Mouse (Mus musculus): Measurements from ENCODE around the gene Ttll8. TPM values are rescaled to one million over a fixed set of nuclear protein-coding genes. Genes with fewer than 3 reads are reported as not detected.

The Ttll8 gene
- polyA plus RNA-seq, 1 experiment: not detected

DNA sequence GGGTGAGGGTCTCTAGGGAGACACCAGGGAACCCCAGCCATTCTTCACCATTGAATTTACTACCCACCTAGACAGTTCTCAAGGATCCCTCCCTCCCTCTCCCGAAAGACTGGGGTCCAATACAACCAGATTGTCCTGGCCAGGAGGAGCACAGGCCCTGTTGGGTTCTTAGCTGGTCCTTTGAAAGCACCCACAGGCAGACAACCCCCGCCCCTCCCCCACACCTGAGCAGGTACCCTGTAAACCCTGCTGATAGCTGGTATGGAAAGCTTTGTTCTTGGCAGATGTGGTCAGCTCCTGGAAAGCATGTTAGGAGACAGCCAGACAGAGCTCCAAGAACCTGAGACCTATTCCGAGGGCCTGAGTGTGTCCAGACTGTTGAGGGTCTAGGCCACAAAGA lies 93.4 kb downstream of the Ttll8 start:
- no peak for DNase-seq (ENCODE audit: low spot score)

- DNase-seq (ENCODE audit: low spot score): no peak
Observed at GRCm38 (mm10) chr15:88859206-88859970, 94.8 kb downstream of the Ttll8 start.

GRCm38 (mm10) chr15:88858707-88859106 lies 95.5 kb downstream of the Ttll8 start:
- no peak for DNase-seq (ENCODE audit: low spot score)

DNA sequence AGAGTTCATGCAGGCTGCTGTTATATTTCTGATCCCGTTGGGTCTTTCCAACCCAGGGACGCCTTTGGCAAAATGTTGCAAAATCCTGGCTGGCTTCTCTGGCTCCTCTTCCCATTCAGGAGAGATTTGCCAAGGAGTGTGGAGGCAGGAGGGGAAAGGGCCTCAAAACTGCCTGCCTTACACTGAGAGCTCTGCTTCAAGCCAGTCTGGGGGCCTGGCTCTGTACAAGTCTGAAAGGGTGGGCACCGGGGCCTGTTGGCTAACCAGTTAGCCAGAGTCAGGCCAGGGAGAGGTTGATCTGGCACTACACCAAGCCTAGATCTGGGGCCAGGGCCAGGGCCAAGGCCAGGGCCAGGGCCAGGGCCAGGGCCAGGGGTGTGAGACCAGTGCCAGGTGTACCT lies 96.1 kb downstream of the Ttll8 start:
- peak; percentile 33 for DNase-seq (ENCODE audit: low spot score)

DNA sequence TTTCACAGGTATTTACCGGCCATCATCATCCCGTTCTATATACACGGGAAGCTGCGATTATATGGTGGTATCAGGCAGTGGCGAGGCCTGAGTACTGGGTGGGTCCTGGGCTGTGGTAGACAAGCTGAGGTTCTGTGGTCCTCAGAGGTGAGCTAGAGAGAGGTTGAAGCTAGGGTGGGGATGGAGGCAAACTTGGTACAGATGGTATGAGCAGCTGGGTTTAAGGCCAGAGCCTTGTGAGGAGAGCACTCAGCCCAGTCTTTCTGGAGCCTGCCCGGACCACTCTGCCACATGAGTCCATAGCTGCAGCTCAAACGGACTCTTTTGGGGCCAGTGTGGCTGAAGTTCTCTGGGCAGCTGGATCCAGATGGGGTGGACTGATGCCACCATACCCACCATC lies 96.9 kb downstream of the Ttll8 start:
- no peak for DNase-seq (ENCODE audit: low spot score)

GRCm38 (mm10) chr15:88856613-88857012 lies 97.6 kb downstream of the Ttll8 start:
- DNase-seq (ENCODE audit: low spot score): no peak

- DNase-seq (ENCODE audit: low spot score): no peak
Observed at GRCm38 (mm10) chr15:88855896-88856417, 98.3 kb downstream of the Ttll8 start.

GRCm38 (mm10) chr15:88854969-88855830 lies 99.0 kb downstream of the Ttll8 start:
- no peak for DNase-seq (ENCODE audit: low spot score)

- no peak for DNase-seq (ENCODE audit: low spot score)
Observed at GRCm38 (mm10) chr15:88854119-88854968, 99.9 kb downstream of the Ttll8 start.

GRCm38 (mm10) chr15:88853106-88853505 lies 101.1 kb downstream of the Ttll8 start:
- DNase-seq (ENCODE audit: low spot score): no peak

DNA sequence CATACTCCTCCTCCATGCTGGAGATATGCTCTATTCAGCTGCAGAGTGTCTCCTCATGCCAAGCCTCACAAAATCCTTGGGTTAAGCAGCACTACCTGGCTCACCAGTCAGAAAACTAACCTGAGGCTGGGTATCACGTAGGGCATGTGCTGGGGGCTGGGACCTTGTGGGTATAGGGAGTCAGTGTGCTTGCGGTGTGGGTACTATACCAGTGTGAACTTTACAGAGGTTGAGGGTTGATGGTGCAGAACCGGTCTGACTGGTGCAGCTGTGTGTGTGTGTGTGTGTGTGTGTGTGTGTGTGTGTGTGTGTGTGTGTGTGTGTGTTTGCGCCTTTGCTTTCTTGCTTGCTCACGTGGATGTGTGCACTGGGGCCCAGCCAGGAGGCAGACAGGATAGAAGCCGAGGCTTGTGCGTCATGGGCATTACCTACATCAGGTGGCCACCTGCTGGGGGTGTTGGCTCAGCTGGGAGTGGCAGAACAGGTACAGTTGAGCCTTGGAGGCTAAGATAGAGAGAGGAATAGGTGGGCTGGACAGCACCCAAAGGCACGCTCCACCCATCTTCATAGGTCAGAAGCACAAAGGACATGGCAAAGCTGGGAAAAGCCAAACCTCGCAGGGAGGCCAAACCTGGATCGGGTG lies 102.6 kb downstream of the Ttll8 start:
- DNase-seq (ENCODE audit: low spot score): no peak

DNA sequence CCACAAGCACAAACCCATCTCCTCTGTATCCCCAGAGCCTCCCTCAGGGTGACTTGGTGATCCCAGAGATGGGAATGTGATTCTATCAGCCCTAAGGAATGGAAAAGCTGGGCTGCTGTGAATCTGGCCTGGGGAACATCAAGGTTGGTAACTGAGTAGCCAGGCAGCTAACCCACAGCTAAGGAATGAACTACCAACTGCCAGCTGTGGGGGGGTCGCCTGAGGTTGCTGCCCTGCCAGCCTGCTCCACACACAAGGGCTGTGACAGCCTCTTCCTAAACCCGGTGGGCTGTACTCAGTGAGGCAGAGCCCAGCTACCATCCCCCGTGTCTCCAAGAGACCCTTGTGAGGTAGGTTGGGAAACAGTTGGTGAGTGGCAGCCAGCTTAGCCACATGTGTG lies 103.1 kb downstream of the Ttll8 start:
- no peak for DNase-seq (ENCODE audit: low spot score)

GRCm38 (mm10) chr15:88850146-88850826 lies 103.9 kb downstream of the Ttll8 start:
- peak; percentile 64 for DNase-seq (ENCODE audit: low spot score)

DNA sequence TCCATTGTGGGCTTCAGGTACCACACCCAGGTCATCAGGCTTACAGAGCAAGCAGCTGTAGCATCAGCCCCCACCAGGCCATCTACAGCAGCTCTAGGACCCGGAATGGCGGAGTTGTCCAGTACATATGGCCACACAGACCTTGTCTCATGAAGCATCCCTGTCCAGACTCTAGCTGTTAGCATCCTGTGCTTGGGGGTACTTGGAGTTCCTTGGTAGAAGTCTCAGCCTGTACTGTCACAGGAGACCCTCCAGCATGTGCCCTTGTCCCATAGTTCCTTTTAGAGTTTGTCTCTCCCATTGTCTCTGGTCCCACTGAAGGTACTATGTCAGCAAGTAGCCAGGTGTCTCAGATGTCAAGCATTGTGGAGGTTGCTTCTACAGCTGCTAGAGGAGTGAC lies 104.6 kb downstream of the Ttll8 start:
- DNase-seq (ENCODE audit: low spot score): no peak

DNA sequence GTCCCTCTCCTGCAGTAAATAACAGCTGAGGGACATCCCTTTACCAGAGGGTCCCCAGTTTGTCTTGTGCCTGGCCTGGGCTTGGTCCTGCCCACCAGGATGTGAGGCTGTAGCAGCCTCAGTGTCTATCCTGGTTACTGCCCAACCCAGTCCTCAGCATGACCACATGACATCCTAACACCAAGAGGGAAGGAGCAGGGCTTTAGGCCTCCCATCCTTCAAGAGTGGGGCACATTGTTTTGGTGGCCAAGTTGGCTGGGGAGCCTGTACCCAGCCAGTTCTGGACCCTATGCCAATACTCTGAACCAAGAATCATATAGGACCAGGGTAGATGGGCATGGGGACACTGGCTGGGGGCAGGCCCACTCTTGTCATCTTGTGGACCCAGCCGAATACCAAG lies 105.6 kb downstream of the Ttll8 start:
- no peak for DNase-seq (ENCODE audit: low spot score)

- DNase-seq (ENCODE audit: low spot score): no peak
Observed at GRCm38 (mm10) chr15:88844966-88845365, 109.3 kb downstream of the Ttll8 start.

GRCm38 (mm10) chr15:88843486-88844097 lies 110.6 kb downstream of the Ttll8 start:
- no peak for DNase-seq (ENCODE audit: low spot score)

GRCm38 (mm10) chr15:88842300-88842673 lies 111.9 kb downstream of the Ttll8 start:
- DNase-seq (ENCODE audit: low spot score): no peak

DNA sequence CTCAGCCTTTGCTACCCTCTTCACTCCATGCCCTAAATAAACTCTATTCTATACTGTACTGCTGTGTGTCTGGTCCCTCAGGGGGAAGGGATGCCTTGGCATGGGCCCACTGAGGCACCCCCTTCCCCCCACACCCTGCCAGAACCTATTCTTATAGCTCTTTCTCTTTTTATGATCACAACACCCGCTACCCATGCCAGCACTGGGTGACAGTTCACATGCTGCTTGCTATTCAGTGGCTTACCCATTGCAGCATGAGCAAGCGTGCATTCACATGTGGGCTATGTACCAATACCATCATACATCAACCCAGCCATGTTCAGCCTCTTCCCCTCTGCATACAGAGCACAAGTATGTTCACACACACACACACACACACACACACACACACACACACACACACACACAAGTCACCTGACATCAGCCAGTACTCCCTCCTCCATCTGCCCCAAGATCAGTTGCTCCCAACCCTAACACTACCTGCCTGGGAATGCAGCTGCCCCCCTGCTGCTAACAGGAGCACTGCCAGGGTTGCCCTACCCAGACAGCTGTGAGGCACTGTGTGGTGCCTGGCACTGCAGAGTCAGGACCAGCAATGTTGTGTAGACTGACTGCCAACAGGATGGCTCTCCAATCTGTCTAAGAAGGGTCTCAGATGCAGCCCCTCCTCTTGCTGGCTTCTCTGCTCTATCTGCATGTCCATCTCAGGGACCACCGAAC lies 112.5 kb downstream of the Ttll8 start:
- no peak for DNase-seq (ENCODE audit: low spot score)

- no peak for DNase-seq (ENCODE audit: low spot score)
Observed at GRCm38 (mm10) chr15:88841160-88841559, 113.1 kb downstream of the Ttll8 start.
